Mouse (Mus musculus): ENCODE data around the gene H2-T23. TPM values are rescaled to one million over a fixed set of nuclear protein-coding genes. Genes with fewer than 3 reads are reported as not detected.

Gene H2-T23
- total and polyA plus RNA-seq, 3 experiments: 12.2 to 18.3 TPM; not detected in 1

DNA sequence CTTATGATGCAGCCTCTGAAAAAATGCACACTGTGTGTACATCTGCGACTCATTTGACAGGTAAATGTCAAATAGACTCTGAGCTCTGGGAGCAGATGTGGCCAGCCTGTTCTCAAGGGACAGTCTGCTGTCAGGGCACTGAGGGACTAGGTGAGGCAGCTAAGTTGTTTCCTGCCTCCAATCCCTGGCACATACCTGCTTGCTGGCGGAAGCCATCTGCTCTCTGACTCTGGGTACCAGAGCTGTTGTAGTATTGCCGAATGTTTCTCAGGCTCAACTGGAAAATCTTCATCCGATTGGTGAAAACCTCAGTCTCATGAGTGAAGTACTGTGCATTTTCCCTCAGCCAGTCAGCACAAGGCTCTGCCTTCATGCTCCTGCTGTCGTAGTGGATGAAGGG, 15.6 kb downstream of the H2-T23 start:
- Histone ChIP-seq H3K4me1 (ENCODE audit: control insufficient read depth in 1 of 2, insufficient read depth in 2 of 2, low read length in 2 of 2) (peaks cover 8 to 40% of the 10 kb centered on the region in 2 experiments), H3K9me3 (replicated peaks; ENCODE audit: insufficient read depth, low read length) (no peaks in the 10 kb centered on the region), H3K79me2 (ENCODE audit: control insufficient read depth, insufficient read depth, low read length, poor library complexity) (peaks cover 62% of the 10 kb centered on the region), H3K36me3 (ENCODE audit: control insufficient read depth in 1 of 2, insufficient read depth in 2 of 2, low read length in 2 of 2) (peaks cover 15 to 40% of the 10 kb centered on the region in 2 experiments), H3K27ac (ENCODE audit: control insufficient read depth, low read depth, low read length) (peak overlapping the region; percentile 11; the same call in 1 of the 2 replicates), H3K9ac (ENCODE audit: control insufficient read depth, low read depth, low read length, poor library complexity, severe bottlenecking) (no peak overlapping the region), H3K27me3 (ENCODE audit: control insufficient read depth in 1 of 2, insufficient read depth in 2 of 2, low read length in 2 of 2) (no peaks in the 10 kb centered on the region), H3K4me3 (ENCODE audit: control insufficient read depth in 1 of 2, insufficient read depth in 1 of 2, low read depth in 2 of 2, low read length in 2 of 2) (no peak overlapping the region)
- TF ChIP-seq MXI1 (IDR thresholded peaks at IDR 0.05; ENCODE audit: low read depth, low read length) (0 out of 2 replicates have a peak, but pooled peaks have one; percentile 19), TBP (IDR thresholded peaks at IDR 0.05; ENCODE audit: low read depth, low read length) (no peak)
- DNase-seq (ENCODE audit: low read depth, low spot score): peak; percentile 48

DNA sequence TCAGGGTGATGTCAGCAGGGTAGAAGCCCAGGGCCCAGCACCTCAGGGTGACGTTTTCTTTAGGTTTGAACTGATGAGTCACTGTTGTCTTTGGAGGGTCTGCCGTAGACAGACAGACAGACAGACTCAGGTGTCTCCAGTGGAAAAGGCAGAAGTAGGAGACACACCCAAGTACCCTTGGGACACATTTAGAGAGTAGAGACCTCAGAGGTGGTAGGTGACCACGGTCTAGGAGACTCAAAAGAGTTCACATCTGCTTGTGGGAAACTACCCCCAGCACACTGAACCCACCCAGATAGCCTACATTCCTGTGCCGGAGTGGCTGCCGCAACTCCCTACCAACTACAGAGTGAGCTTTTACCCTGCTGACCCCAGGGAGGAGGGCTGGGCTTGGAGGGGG, 17.7 kb downstream of the H2-T23 start:
- H3K4me1 ChIP-seq (ENCODE audit: control insufficient read depth in 1 of 2, insufficient read depth in 2 of 2, low read length in 2 of 2): peaks cover 3 to 30% of the 10 kb centered on the region in 2 experiments
- no peaks in the 10 kb centered on the region for H3K27me3 ChIP-seq (ENCODE audit: control insufficient read depth in 1 of 2, insufficient read depth in 2 of 2, low read length in 2 of 2)
- no peak overlapping the region for H3K4me3 ChIP-seq (ENCODE audit: control insufficient read depth in 1 of 2, insufficient read depth in 1 of 2, low read depth in 2 of 2, low read length in 2 of 2)
- peaks cover 15 to 31% of the 10 kb centered on the region in 2 experiments for H3K36me3 ChIP-seq (ENCODE audit: control insufficient read depth in 1 of 2, insufficient read depth in 2 of 2, low read length in 2 of 2)
- peak; percentile 12 for DNase-seq (ENCODE audit: low read depth, low spot score)
- TF ChIP-seq SIN3A (IDR thresholded peaks at IDR 0.05; ENCODE audit: low read length) (no peak), POLR2AphosphoS5 (IDR thresholded peaks at IDR 0.05; ENCODE audit: borderline replicate concordance, low read depth, low read length) (no peak), SMC3 (IDR thresholded peaks at IDR 0.05; ENCODE audit: low read depth, low read length) (no peak), TAL1 (IDR thresholded peaks at IDR 0.05; ENCODE audit: low read length) (no peak), POLR2A (IDR thresholded peaks at IDR 0.05; ENCODE audit: control insufficient read depth in 1 of 2, insufficient read depth in 1 of 2, low read depth in 1 of 2, low read length in 2 of 2, poor library complexity in 1 of 2) (no peak), KAT2A (conservative IDR thresholded peaks at IDR 0.05; ENCODE audit: low read depth, low read length) (no peak), MYC (IDR thresholded peaks at IDR 0.05; ENCODE audit: low read depth, low read length) (no peak), MAFK (IDR thresholded peaks at IDR 0.05; ENCODE audit: borderline replicate concordance, low read depth, low read length) (no peak), RAD21 (IDR thresholded peaks at IDR 0.05; ENCODE audit: low read depth, low read length) (no peak), USF2 (IDR thresholded peaks at IDR 0.05; ENCODE audit: borderline replicate concordance in 1 of 2, insufficient read depth in 1 of 2, low read depth in 1 of 2, low read length in 2 of 2) (no peak), ZC3H11A (IDR thresholded peaks at IDR 0.05; ENCODE audit: low read depth, low read length) (no peak), NELFE (IDR thresholded peaks at IDR 0.05; ENCODE audit: low read depth, low read length) (no peak), POLR2AphosphoS2 (IDR thresholded peaks at IDR 0.05; ENCODE audit: low read length) (no peak; the same call in 1 of the 2 replicates), USF1 (IDR thresholded peaks at IDR 0.05; ENCODE audit: low read depth, low read length) (no peak), EP300 (IDR thresholded peaks at IDR 0.05; ENCODE audit: low read depth in 1 of 2, low read length in 2 of 2) (no peak), MXI1 (IDR thresholded peaks at IDR 0.05; ENCODE audit: low read depth, low read length) (no peak), MEF2A (IDR thresholded peaks at IDR 0.05; ENCODE audit: extremely low read depth, insufficient replicate concordance, low read depth, low read length, poor library complexity, severe bottlenecking) (no peak), ZMIZ1 (IDR thresholded peaks at IDR 0.05; ENCODE audit: low read depth, low read length) (no peak), TBP (IDR thresholded peaks at IDR 0.05; ENCODE audit: low read depth, low read length) (no peak), BHLHE40 (IDR thresholded peaks at IDR 0.05; ENCODE audit: borderline replicate concordance, low read depth, low read length) (no peak)
- no peak overlapping the region for H3K9ac ChIP-seq (ENCODE audit: control insufficient read depth, low read depth, low read length, poor library complexity, severe bottlenecking)
- H3K9me3 ChIP-seq (replicated peaks; ENCODE audit: insufficient read depth, low read length): no peaks in the 10 kb centered on the region
- H3K79me2 ChIP-seq (ENCODE audit: control insufficient read depth, insufficient read depth, low read length, poor library complexity): peaks cover 53% of the 10 kb centered on the region
- H3K27ac ChIP-seq (ENCODE audit: control insufficient read depth, low read depth, low read length): no peak overlapping the region

Data from MEL (cell line).